Mouse (Mus musculus): ENCODE measurements at regions not wholly inside any gene's neighbourhood (a gene's known extent, or its start where the extent isn't known, plus 50 kb on each side); places are given as distances from the start of the nearest gene placed in this dataset.

DNA sequence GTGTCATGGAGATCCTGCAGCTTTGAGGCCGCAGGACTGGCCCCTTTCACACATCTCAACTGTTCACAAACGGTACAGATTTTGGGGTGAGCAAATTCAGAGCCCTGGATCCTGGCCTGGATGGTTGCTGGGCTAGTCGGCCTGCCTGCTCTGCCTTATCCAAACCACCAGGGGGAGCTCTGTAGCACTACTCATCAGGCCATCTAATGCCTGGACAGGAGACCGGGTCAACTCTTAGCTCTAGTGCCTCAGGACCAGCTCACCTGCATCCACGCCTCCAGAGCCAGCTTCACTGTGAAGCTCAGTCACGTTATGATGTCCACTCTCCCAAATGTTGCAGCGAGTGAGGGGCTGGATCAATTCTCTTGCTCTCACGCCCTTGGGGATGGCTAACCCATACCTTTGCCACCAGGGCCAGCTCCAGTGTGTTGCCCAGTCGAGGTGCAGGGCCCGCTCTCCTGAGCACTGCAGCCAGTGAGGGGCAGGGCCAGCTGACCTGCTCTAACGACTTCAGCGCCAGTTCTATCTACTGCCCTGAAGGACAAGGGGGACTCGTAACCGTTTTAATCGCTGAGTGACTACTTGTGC lies 206.8 kb downstream of the Etnk1 start:
- DNase-seq = peak; percentile 62 to 68

DNA sequence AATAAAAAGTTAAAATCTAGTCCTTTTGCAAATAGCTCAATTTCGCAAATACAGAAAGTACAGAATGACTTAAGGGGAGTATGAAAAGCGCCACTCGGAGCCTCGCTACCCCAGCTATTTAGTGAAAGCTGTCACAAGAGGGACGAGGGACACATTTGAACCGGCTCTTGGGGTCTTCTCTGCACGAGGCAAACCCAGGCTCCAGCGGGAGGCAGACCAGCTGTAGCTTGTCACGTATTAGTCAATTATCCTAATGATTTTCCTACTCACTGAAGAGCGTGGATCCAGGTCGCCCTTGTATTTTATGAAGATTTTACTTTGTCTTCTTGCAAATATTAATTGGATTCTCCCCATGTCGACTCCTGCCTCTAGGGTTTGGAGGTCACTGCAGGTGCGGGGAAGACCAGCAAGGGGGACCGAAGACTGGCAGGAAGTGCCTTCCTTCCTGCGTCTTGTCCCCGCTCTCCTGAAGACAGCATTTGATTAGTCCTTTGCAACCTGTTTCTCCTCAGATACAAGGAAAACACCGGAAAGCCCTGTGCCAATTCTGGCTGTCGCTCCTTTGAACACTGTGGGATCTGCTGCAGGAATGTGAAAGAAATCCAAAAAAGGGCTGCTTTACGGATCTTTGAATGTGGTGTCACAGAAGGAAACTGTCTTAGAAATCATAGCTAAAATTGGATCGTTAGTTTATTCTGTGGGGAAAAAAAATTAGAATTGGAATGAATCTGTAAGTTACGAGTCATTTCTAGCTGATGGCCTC lies 209.1 kb downstream of the Etnk1 start:
- DNase-seq = no peak

DNA sequence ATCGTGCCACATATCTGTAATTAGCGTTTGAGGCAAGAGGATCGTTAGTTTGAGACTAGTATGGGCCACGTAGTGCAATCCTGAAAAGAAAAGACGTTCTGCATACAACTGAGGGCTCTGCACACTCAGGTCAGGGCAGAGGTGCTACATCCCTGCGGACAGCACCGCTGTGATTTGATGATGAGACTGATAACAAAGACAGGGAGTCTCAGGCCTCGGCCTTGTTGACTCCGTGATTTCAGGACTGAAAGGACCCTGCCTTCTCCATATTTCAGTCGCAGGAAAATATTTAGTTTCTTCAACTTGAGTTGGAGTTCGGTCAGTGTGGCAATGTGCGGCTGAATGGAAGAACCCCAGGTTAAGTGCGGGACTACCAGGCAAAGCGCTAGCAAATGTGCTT lies 210.1 kb downstream of the Etnk1 start:
- DNase-seq = no peak

- no peak for DNase-seq
These were observed 211.1 kb downstream of the Etnk1 start for GRCm38 (mm10) chr6:143378126-143378525.

DNA sequence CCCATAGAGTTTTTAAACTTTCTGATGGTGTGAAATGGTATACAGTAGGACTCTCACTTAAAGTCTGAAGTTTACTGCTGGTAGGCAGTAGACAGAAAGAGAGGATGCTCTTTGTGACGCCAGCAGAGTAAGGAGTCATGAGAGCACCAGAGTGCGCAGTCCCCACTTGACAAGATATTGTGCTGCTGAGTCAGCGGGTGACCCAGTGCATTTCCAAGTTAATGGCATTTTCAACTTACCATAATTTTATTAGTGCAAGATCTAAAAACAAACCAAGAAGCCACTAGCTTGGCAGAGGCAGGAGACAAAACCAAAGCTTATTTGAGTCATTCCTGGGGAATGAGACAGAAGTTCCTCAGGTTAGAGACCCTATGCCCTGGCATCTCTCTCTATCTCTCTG lies 213.5 kb downstream of the Etnk1 start:
- DNase-seq = no peak

DNA sequence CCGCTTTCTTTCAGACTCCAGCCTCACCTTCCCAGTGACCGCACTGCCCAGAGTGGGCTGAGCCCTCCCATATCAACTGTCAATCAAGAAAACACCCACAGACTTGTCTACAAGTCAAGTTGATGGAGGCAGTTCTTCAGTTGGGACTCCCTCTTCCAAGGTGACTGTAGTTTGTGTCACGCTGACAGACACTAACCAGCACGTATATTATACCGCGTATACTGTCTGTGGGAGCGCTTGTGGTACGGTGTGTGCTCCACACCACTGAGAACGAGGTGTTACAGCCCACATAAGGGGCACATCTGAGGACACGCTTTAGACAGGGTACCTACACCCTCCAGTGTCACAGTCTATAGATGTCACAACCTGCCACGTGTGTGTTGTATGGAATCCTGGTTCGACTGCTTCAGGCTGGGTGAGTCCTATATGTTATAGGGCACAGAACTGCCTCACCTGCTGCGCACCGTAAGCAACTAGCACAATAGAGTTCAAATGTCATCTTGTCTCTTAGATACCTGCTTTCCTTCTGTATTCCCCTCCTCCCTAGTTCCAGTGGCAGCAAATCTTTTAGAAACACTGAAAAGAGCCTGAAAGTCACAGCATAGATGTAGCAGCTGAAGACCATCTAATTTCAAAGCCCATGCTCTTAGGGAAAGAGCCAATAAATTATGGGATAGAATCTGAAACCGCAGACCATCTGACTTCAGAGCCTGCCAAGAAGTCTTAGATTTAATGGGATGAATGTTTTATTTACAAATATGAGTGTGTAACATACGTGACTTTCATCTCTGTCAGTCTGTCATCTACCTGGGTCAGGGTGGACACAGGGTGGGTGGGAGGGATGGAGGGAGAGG lies 219.8 kb downstream of the Etnk1 start:
- peak in 1 of 2 experiments; percentile 11 for DNase-seq

GRCm38 (mm10) chr6:143393543-143394207 lies 226.7 kb downstream of the Etnk1 start:
- no peak for DNase-seq

DNA sequence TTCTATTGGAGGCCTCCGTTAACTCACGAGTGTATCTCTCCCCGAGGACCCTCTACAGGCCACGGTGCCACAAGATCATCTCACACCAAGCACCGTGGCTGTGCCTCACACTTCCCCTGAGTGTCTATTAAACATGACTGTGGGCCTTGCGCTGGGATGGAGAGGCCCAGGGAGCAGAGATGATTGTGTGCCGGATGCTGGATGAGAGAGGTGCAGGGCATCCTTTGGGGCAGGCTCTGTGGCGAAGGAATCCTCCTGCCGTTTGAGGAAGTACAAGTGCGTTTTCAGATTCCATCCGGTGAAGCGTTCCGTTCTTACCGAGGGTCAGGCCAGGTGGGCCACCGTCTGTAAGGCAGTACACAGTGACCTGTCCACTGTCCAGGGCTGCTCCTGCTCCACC lies 227.4 kb downstream of the Etnk1 start:
- DNase-seq = no peak

GRCm38 (mm10) chr6:143401436-143401835 lies 234.4 kb downstream of the Etnk1 start:
- DNase-seq = no peak

- DNase-seq = no peak
These were observed 234.9 kb downstream of the Etnk1 start for GRCm38 (mm10) chr6:143401921-143402320.

DNA sequence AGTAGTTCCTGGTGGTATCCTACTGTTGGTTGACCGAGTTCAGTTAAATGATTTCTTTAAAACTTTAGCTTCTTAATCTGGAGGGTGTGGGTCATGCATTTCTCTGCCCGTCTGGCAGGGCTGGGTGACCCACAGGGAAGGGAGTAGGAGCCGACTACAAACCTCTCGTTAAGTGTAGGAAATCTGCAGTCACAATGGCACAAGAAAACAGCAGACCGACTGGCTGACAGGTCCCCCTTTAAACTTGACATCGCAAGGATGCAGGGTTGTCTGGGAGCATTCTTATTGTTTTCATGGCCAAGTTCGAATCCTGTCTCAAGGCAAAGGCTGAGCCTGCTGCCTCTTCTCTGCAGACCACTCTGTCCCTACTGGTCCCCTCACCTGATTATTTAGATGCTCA lies 235.7 kb downstream of the Etnk1 start:
- DNase-seq = no peak

GRCm38 (mm10) chr6:143404521-143404920 lies 237.5 kb downstream of the Etnk1 start:
- DNase-seq = no peak

DNA sequence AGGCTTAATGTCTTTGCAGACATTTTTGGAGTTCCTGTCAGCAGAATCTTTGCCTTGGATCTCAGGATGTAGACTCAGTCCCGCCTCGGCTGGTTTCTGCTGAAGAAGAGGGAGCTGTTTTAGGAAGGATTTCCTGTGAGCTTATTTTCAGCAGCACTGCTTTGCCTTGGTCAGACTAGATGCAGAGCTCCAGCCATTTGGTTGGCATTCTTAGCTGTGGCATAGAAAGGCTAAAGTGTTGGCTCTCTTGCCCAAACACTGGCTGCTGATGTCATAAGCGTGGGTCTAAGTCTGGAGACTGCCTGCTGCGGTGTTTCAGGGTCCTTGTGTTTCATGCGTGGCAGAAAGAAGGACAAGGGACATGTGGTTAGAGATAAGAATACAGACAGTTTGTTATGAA lies 245.0 kb downstream of the Etnk1 start:
- DNase-seq = no peak

DNA sequence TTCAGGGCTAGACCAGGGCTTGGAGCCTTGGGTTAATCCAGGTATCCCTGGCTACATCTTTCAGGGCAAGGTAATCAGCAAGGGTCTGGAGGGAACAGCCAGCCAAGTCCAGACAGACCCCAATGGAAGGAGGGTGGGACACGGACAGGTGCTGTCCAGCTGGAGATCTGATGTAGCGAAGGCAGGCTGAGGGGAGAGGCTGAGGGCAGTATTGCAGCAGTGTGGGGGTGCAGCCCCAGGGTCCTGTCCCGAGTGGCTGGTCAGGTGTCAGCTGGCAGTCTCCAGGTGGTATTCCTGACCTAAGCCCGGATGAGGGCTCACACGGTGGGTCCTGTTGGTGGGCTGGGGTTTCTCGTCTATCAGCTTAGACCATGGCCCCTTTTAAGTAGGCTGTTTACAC lies 245.7 kb downstream of the Etnk1 start:
- DNase-seq = no peak

- DNase-seq = no peak
These were observed 247.8 kb downstream of the Etnk1 start for GRCm38 (mm10) chr6:143414590-143415382.

GRCm38 (mm10) chr6:143415383-143415778 lies 248.4 kb downstream of the Etnk1 start:
- no peak for DNase-seq

DNA sequence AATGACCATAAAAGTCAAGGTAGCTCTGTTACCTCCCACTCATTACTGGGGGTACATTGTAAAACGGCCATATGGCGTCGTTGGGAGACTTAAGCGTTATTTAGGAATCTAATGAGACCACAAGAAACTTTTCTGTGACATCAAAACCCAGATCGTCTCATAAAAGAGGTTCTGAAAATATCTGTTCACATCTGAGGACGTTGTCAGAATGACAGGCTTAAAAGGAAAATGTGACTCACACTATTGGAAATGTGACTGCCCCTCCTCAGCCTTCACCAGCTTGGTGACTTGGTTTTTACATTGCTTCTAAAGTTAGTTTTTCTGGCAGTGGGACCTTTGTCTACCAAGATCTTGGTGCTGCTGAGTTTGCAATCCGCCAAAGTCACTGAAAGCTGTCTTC lies 252.9 kb downstream of the Etnk1 start:
- DNase-seq = no peak

DNA sequence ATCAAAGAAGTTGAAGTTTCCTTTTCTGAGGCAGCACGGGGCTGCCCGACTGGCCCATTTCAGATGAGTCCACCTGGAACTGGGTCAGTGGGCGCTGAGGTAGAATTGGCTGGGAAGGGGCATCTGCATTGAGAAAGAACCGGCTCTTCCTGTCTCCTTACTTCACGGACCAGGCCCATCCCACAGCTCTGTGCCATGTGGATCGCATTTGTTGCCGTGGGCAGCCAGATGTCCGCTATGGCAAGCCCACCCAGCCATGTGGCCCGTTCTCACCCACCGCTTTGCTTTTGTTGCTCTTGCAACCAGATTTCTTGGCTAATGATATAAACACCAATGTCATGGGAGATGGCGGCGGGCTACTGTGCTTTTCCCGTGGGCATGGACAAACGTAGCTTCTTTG lies 256.0 kb downstream of the Etnk1 start:
- no peak for DNase-seq

GRCm38 (mm10) chr6:143425182-143425829 lies 258.3 kb downstream of the Etnk1 start:
- DNase-seq = no peak

- DNase-seq = no peak
These were observed 265.0 kb downstream of the Etnk1 start for GRCm38 (mm10) chr6:143431896-143432450.
